Mouse (Mus musculus): ENCODE data around the gene Rngtt.

GRCm38 (mm10) chr4:33388899-33389298 is 78.8 kb downstream of the Rngtt start:
- TF ChIP-seq CTCF (conservative IDR thresholded peaks at IDR 0.05; ENCODE audit: low read length) (no peak), NANOG (IDR thresholded peaks at IDR 0.05; ENCODE audit: borderline replicate concordance, low read length) (no peak)
